Mouse (Mus musculus) induced T-regulatory cell, adult 2 months (primary cell): Measurements from ENCODE around the gene Gdpd4.

Experiments
- DNase-seq: peaks from one replicate; pipeline ENCODE4 v3.0.0-alpha.2; 2012; ENCODE audit warnings: low read depth

Gene Gdpd4

GRCm38 (mm10) chr7:97919742-97920141, at the start of gene Gdpd4:
Gdpd4 (plus strand) TSS chr7:97919955.
- no peak for DNase-seq

GRCm38 (mm10) chr7:97872396-97872795, 47.4 kb upstream of the Gdpd4 start:
- no peak for DNase-seq

GRCm38 (mm10) chr7:97873317-97873716, 46.4 kb upstream of the Gdpd4 start:
- DNase-seq = no peak

- peak; percentile 47 for DNase-seq
Observed at GRCm38 (mm10) chr7:97877846-97878538, 41.8 kb upstream of the Gdpd4 start.

- DNase-seq = no peak
Observed at GRCm38 (mm10) chr7:97911646-97912045, 8.1 kb upstream of the Gdpd4 start.

- no peak for DNase-seq
Observed at GRCm38 (mm10) chr7:97914833-97915516, 4.8 kb upstream of the Gdpd4 start.

GRCm38 (mm10) chr7:97925819-97926218, 6.1 kb downstream of the Gdpd4 start:
- no peak for DNase-seq

- DNase-seq = no peak
Observed at GRCm38 (mm10) chr7:97926978-97927377, 7.2 kb downstream of the Gdpd4 start.

GRCm38 (mm10) chr7:97944485-97944884, 24.7 kb downstream of the Gdpd4 start:
- DNase-seq = peak; percentile 7

- DNase-seq = no peak
Observed at GRCm38 (mm10) chr7:97972486-97972885, 52.7 kb downstream of the Gdpd4 start.

GRCm38 (mm10) chr7:97977463-97977862, 57.7 kb downstream of the Gdpd4 start:
- peak; percentile 47 for DNase-seq

- peak; percentile 50 for DNase-seq
Observed at GRCm38 (mm10) chr7:97984108-97984834, 64.5 kb downstream of the Gdpd4 start.

- no peak for DNase-seq
Observed at GRCm38 (mm10) chr7:98002617-98003016, 82.9 kb downstream of the Gdpd4 start.

GRCm38 (mm10) chr7:98048101-98048824, 128.5 kb downstream of the Gdpd4 start:
- DNase-seq = no peak

- DNase-seq = peak; percentile 58
Observed at GRCm38 (mm10) chr7:98051980-98052379, 132.2 kb downstream of the Gdpd4 start.

- no peak for DNase-seq
Observed at GRCm38 (mm10) chr7:98054461-98054860, 134.7 kb downstream of the Gdpd4 start.

GRCm38 (mm10) chr7:98054942-98055341, 135.2 kb downstream of the Gdpd4 start:
- DNase-seq = no peak

GRCm38 (mm10) chr7:98066229-98066628, 146.5 kb downstream of the Gdpd4 start:
- DNase-seq = no peak

- DNase-seq = peak; percentile 88
Observed at GRCm38 (mm10) chr7:98071620-98072019, 151.9 kb downstream of the Gdpd4 start.

GRCm38 (mm10) chr7:98077453-98077852, 157.7 kb downstream of the Gdpd4 start:
- no peak for DNase-seq

- no peak for DNase-seq
Observed at GRCm38 (mm10) chr7:98082376-98082775, 162.6 kb downstream of the Gdpd4 start.
